Mouse (Mus musculus) retina, adult 2 months (tissue): ENCODE measurements around the gene Sowaha.

Source experiments
- DNase-seq: peaks from one replicate; pipeline ENCODE4 v3.0.0-alpha.2; 2012; ENCODE audit warnings: low read depth, low spot score

Gene Sowaha

GRCm38 (mm10) chr11:53475620-53476019 lies 4.5 kb downstream of the Sowaha start:
- DNase-seq, result no peak

- no peak for DNase-seq
Measured at GRCm38 (mm10) chr11:53472709-53473108, 7.4 kb downstream of the Sowaha start.

GRCm38 (mm10) chr11:53469968-53470695 lies 9.9 kb downstream of the Sowaha start, which contains the start of gene Gm9837:
Gene Gm9837 (minus strand): TSS chr11:53470479.
- peak; percentile 67 for DNase-seq

GRCm38 (mm10) chr11:53469294-53469967 lies 10.6 kb downstream of the Sowaha start:
- DNase-seq, result no peak

GRCm38 (mm10) chr11:53466231-53466971 lies 13.7 kb downstream of the Sowaha start:
- DNase-seq, result peak; percentile 32

- DNase-seq, result no peak
Measured at GRCm38 (mm10) chr11:53463551-53464424, 16.3 kb downstream of the Sowaha start.

GRCm38 (mm10) chr11:53461727-53462126 lies 18.3 kb downstream of the Sowaha start:
- DNase-seq, result no peak

GRCm38 (mm10) chr11:53460192-53460591 lies 19.9 kb downstream of the Sowaha start:
- DNase-seq, result no peak

GRCm38 (mm10) chr11:53458996-53459395 lies 21.1 kb downstream of the Sowaha start:
- DNase-seq, result no peak

GRCm38 (mm10) chr11:53457372-53457954 lies 22.6 kb downstream of the Sowaha start:
- DNase-seq, result no peak

- DNase-seq, result no peak
Measured at GRCm38 (mm10) chr11:53456474-53457371, 23.4 kb downstream of the Sowaha start, which contains the start of the genes Gm10447 and Shroom1. Gene Gm10447 (minus strand): TSS chr11:53457110. Gene Shroom1 (plus strand): TSS chr11:53457205.

- DNase-seq, result no peak
Measured at GRCm38 (mm10) chr11:53453031-53453430, 27.0 kb downstream of the Sowaha start.

- DNase-seq, result no peak
Measured at GRCm38 (mm10) chr11:53452396-53452795, 27.7 kb downstream of the Sowaha start.

GRCm38 (mm10) chr11:53451361-53451760 lies 28.7 kb downstream of the Sowaha start:
- DNase-seq, result no peak

GRCm38 (mm10) chr11:53450070-53450705 lies 29.9 kb downstream of the Sowaha start:
- DNase-seq, result no peak

GRCm38 (mm10) chr11:53448529-53448928 lies 31.5 kb downstream of the Sowaha start:
- no peak for DNase-seq

- no peak for DNase-seq
Measured at GRCm38 (mm10) chr11:53447996-53448395, 32.1 kb downstream of the Sowaha start.

GRCm38 (mm10) chr11:53446183-53446582 lies 33.9 kb downstream of the Sowaha start:
- DNase-seq, result no peak

GRCm38 (mm10) chr11:53445562-53445961 lies 34.5 kb downstream of the Sowaha start:
- DNase-seq, result no peak
